Mouse (Mus musculus): ENCODE results near the gene Hc.

- TF ChIP-seq CTCF (IDR thresholded peaks at IDR 0.05; ENCODE audit: low read depth, low read length): no peak
- no peak for TF ChIP-seq POLR2AphosphoS5 (IDR thresholded peaks at IDR 0.05; ENCODE audit: insufficient replicate concordance, low read depth, low read length)
Observed at GRCm38 (mm10) chr2:35087418-35087817, 26.2 kb upstream of the Hc start.

Data from G1E (cell line).